Mouse (Mus musculus) neural tube, embryonic 11.5 days (tissue): Measurements from ENCODE around the gene 4930518I15Rik. TPM values are rescaled to one million over a fixed set of nuclear protein-coding genes. Genes with fewer than 3 reads are reported as not detected.

Source experiments
- ATAC-seq: fragments of 200-750 bp; cut with Nextera tagmentation; 2 replicates; pipeline ENCODE4 v1.8.0; 2017; ENCODE audit warnings: moderate number of reproducible peaks, mild to moderate bottlenecking, moderate TSS enrichment, moderate library complexity; ENCODE audit not compliant: insufficient read depth, low FRiP score, low TSS enrichment
- DNase-seq: peaks from one replicate; pipeline ENCODE4 v3.0.0-alpha.2; 2015; ENCODE audit warnings: low spot score
- H3K27ac ChIP-seq: fragments of 300-500 bp; sonication (generic); 2 replicates; pipeline ENCODE4 v1.5.1; 2014; ENCODE audit warnings: low read depth, mild to moderate bottlenecking, low read length
- H3K27me3 ChIP-seq: fragments of 300-500 bp; sonication (generic); 2 replicates; pipeline ENCODE4 v1.6.1; 2014; ENCODE audit warnings: mild to moderate bottlenecking, low read length, mixed read lengths; ENCODE audit not compliant: control insufficient read depth, insufficient read depth
- H3K36me3 ChIP-seq: fragments of 300-500 bp; sonication (generic); 2 replicates; pipeline ENCODE4 v1.6.1; 2014; ENCODE audit warnings: mild to moderate bottlenecking, low read length, moderate library complexity, mixed read lengths; ENCODE audit not compliant: control insufficient read depth, insufficient read depth
- H3K4me1 ChIP-seq: fragments of 300-500 bp; sonication (generic); 2 replicates; pipeline ENCODE4 v1.6.1; 2014; ENCODE audit warnings: low read length, mixed read lengths; ENCODE audit not compliant: control insufficient read depth, insufficient read depth
- H3K4me2 ChIP-seq: fragments of 300-500 bp; sonication (generic); 2 replicates; pipeline ENCODE4 v1.6.1; 2014; ENCODE audit warnings: low read depth, mild to moderate bottlenecking, moderate library complexity
- H3K4me3 ChIP-seq: fragments of 300-500 bp; sonication (generic); 2 replicates; pipeline ENCODE4 v1.5.1; 2014; ENCODE audit warnings: low read depth, low read length
- H3K9ac ChIP-seq: fragments of 300-500 bp; sonication (generic); 2 replicates; pipeline ENCODE4 v1.6.1; 2014; ENCODE audit warnings: mild to moderate bottlenecking, low read length
- H3K9me3 ChIP-seq: fragments of 300-500 bp; sonication (generic); 2 replicates; pipeline ENCODE4 v1.6.1; 2016; ENCODE audit warnings: low read length; ENCODE audit not compliant: control insufficient read depth
- WGBS: fragments of 180-500 bp; shearing (Covaris S2); extraction: QIAGEN DNeasy Blood & Tissue Kit; methylation state at CpG from one replicate; pipeline ENCODE4 v1.1.7; 2014; 5-methylcytosine and 5-hydroxymethylcytosine counted together
- polyA plus RNA-seq: library from polyadenylated mRNA; unstranded; fragments of >200 nt; fragmentation: Nextera tagmentation; extraction: Ambion mirVana; gene quantifications from 2 replicates; pipeline ENCODE4 v1.2.1, GENCODE M21; 2014

4930518I15Rik gene
- polyA plus RNA-seq, 1 experiment from 2014 or later, result 5.6 TPM

DNA sequence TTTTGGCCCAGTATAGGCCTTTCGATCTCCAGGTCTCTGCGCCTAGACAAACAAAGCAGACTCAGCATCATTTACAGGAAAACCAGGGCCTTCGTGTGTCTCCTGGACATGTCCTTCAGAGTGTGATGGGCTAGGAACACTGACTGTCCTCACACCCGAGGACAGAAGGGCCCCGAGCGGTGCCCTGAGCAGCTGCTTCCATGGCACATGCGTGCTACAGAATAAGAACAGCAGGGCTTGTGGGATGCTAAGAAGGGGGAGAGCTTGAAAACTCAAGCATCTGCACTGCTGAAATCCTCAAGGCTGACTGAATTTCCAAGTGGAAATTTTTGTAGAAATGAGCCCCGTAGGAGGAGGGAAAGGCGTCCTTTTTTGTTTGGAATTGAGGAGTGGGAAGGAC is 39.3 kb upstream of the 4930518I15Rik start:
- Histone ChIP-seq H3K27ac (no peak overlapping the region), H3K9ac (no peak overlapping the region), H3K27me3 (no peaks in the 10 kb centered on the region), H3K9me3 (no peaks in the 10 kb centered on the region), H3K4me2 (no peak overlapping the region), H3K4me1 (no peaks in the 10 kb centered on the region; the same call in 1 of the 2 replicates), H3K36me3 (no peaks in the 10 kb centered on the region), H3K4me3 (no peak overlapping the region)
- ATAC-seq (no peak), DNase-seq (no peak)
- 87% methylated on average over 9 of the region's 9 CpGs for WGBS

DNA sequence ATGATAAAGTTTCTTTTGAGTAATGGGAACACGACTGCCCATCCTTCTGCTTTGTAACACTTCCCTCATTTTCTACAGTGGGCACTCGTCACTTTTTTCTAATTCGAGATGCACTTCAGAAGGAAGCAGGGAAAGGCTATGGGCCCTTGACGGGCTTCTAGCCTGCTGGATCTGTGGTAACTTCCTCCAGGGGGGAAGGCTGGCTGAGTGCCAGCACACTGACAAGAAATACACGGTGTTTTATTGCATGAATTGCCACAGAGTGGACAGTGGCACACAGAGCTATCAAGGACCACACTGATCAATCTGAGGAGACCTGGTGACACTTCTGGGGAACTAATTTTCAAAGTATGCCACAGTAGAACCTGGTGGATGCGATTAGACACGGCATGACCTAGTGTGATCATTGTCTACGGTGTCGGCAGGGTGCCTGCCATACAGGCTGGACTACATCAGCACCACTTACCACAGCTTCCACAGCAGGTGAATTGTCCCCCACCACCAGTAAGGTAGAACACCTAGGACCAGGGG is 38.7 kb upstream of the 4930518I15Rik start:
- Histone ChIP-seq H3K4me2 (no peak overlapping the region), H3K27me3 (no peaks in the 10 kb centered on the region), H3K9me3 (no peaks in the 10 kb centered on the region), H3K36me3 (no peaks in the 10 kb centered on the region), H3K4me1 (no peaks in the 10 kb centered on the region; the same call in 1 of the 2 replicates), H3K9ac (no peak overlapping the region), H3K27ac (no peak overlapping the region), H3K4me3 (no peak overlapping the region)
- WGBS, result 82% methylated on average over 9 of the region's 9 CpGs
- ATAC-seq (no peak), DNase-seq (no peak)

DNA sequence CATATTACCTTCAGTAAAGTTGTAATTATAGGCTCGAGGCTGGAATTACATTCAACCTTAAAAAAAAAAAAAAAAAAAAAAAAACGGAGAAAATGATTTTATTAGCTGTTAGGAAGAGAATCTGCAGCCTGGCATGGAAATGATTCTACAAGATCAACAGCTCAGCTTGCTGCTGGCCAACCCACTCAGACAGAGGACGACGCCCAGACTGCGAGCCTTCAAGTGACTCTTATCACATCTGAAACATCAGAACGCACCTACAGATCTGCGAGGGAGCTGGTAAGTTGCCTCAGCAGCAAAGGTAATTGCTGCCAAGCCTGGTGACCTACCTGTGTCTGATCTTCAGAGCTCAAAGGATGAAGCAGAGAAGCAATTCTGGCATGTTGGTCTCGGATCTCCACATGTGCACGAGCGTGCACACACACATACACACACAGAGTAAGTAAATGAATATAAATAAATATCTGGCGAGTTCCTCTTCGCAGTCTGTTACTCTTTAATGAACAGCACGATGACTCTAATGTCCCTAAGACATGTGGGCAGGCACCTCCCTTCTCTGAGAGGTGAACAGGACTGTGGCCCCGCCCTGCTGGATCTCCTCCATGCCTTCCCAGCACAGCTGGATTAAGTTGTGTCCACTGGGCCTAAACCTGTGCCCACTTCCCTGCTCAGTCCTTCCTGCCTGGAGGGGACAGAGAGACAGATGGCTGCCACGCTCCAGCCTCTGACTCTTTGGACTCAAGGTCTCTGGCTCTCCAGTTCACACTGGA is 36.9 kb upstream of the 4930518I15Rik start:
- DNase-seq (no peak), ATAC-seq (no peak)
- 86% methylated on average over 15 of the region's 15 CpGs for WGBS

DNA sequence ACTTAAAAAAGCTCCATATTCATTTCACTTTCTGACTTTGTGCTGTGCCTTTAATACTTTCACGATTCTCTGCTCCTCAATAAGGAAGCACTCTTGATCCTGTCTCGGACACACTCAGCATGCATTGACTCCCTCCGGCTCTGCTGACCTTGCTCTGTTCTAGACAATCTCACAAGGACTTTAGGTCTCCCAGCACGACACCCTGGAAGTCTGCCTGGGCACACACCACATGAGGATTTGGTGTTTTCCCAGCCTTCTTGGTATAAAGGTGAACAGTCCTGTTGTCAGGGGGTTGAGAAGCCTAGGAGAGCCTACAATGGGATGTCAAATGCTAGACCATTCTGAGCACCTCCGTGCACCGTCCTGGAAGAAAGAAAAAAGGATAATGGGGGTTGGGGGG is 35.1 kb upstream of the 4930518I15Rik start:
- Histone ChIP-seq H3K4me1 (no peaks in the 10 kb centered on the region; the same call in 1 of the 2 replicates), H3K36me3 (no peaks in the 10 kb centered on the region), H3K27me3 (no peaks in the 10 kb centered on the region), H3K27ac (no peak overlapping the region), H3K4me3 (no peak overlapping the region), H3K9me3 (no peaks in the 10 kb centered on the region), H3K4me2 (no peak overlapping the region), H3K9ac (no peak overlapping the region)
- no peak for DNase-seq
- WGBS, result 83% methylated on average over 6 of the region's 6 CpGs
- no peak for ATAC-seq

More for the DNA sequence above, 36.9 kb upstream of the 4930518I15Rik start:
- H3K9ac ChIP-seq, result no peak overlapping the region
- H3K27ac ChIP-seq, result no peak overlapping the region
- no peaks in the 10 kb centered on the region for H3K36me3 ChIP-seq
- no peaks in the 10 kb centered on the region for H3K9me3 ChIP-seq
- no peak overlapping the region for H3K4me2 ChIP-seq
- H3K4me1 ChIP-seq, result no peaks in the 10 kb centered on the region; the same call in 1 of the 2 replicates
- H3K4me3 ChIP-seq, result no peak overlapping the region
- H3K27me3 ChIP-seq, result no peaks in the 10 kb centered on the region

DNA sequence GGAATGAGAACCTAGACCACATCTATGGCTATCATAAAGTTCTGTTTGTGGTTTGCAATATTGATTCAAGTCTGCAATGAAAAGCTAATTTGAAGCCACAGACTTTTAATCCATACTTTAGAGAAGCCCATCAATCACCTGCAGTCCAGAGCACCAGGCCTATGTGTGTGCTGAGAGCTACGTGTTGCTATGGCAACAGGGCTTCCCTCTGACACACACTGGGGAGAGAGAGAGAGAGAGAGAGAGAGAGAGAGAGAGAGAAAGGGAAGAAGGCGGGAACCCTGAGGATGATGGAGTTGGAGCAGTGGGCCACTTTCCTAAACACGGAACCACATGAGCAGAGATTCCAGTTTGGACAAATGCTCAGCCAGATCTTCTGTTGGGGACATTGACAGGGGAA is 34.5 kb upstream of the 4930518I15Rik start:
- no peak overlapping the region for H3K4me3 ChIP-seq
- ATAC-seq (no peak), DNase-seq (no peak)
- no peaks in the 10 kb centered on the region; the same call in 1 of the 2 replicates for H3K4me1 ChIP-seq
- no peak overlapping the region for H3K27ac ChIP-seq
- H3K36me3 ChIP-seq, result no peaks in the 10 kb centered on the region
- H3K4me2 ChIP-seq, result no peak overlapping the region
- WGBS, result 42% methylated on average over 3 of the region's 3 CpGs
- no peaks in the 10 kb centered on the region for H3K27me3 ChIP-seq
- H3K9me3 ChIP-seq, result no peaks in the 10 kb centered on the region
- H3K9ac ChIP-seq, result no peak overlapping the region

DNA sequence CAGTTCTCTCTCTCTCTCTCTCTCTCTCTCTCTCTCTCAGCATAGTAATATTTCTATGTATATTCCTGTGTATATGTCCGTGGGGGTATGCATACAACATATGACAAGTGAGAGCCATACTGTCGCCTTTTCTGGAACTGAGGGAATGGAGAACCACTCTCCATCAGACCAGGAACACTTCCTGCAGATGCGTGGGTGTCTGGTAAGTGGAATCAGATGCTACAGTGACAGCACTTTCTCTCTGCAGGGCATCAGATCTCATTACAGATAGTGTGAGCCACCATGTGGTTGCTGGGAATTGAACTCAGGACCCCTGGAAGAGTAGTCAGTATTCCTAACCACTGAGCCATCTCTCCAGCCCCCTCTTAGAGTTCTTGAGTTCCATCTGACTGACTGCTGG is 30.7 kb upstream of the 4930518I15Rik start:
- 70% methylated on average over 3 of the region's 3 CpGs for WGBS
- Histone ChIP-seq H3K9me3 (no peaks in the 10 kb centered on the region), H3K4me3 (no peak overlapping the region), H3K27me3 (no peaks in the 10 kb centered on the region), H3K4me1 (no peaks in the 10 kb centered on the region; the same call in 1 of the 2 replicates), H3K27ac (no peak overlapping the region), H3K36me3 (no peaks in the 10 kb centered on the region), H3K4me2 (no peak overlapping the region), H3K9ac (no peak overlapping the region)
- ATAC-seq (no peak), DNase-seq (no peak)

DNA sequence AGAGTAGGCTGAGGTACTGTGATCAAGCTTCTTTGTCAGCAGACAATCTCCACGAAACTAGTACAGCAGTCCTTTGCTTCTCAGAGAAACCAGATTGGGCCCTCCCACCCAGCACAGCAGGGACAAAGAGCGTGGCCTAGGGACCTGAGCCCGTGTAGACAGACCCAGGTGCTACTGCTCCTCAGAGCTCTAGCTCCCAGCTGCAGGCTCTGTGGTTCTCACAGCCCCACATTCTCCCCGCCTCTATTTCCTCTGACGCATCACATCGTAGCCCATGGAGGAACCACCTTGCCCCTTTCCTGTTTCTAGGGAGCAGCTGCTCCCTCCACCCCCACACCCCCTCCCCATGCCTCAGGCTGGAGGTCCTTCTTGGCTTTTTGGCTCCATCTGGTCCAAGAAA is 29.3 kb upstream of the 4930518I15Rik start, which contains the start of gene Sla2:
Sla2 (minus strand) TSS at position 176 of the 400 bp plus-strand sequence.
- WGBS, result 67% methylated on average over 6 of the region's 6 CpGs
- DNase-seq (no peak), ATAC-seq (no peak)

DNA sequence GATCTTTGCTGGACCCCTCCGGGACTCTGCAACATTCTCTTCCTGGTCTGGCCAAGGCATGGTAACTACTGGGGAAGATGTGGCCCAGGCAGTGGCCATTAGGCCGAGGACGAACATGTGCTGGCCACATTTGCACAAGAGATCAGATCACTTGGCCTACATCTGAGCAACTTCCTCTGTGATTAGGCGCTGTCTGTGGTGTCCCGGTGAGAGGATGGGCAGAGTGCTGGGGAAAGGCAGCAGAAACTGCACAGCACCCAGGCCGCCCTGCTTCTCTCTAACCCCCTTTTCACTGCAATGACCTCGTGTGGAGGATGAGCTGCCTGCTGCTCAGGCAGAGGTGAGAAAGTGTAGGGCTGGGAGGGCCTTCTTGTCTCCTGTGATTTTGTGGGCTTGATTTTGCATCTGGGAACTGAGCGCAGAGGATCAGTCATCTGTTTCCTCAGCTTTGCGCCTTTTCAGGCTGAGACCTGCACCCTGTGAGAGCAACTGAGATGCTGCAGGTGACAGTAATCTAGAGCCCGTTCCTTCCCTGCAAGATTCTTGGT is 28.4 kb upstream of the 4930518I15Rik start:
- Histone ChIP-seq H3K4me2 (no peak overlapping the region), H3K4me3 (no peak overlapping the region), H3K4me1 (no peaks in the 10 kb centered on the region), H3K27me3 (no peaks in the 10 kb centered on the region), H3K9ac (no peak overlapping the region), H3K36me3 (no peaks in the 10 kb centered on the region), H3K27ac (no peak overlapping the region), H3K9me3 (no peaks in the 10 kb centered on the region)
- ATAC-seq, result no peak
- 73% methylated on average over 10 of the region's 10 CpGs for WGBS
- DNase-seq, result no peak

More for the DNA sequence above, 29.3 kb upstream of the 4930518I15Rik start, which contains the start of gene Sla2:
- Histone ChIP-seq H3K36me3 (no peaks in the 10 kb centered on the region), H3K9ac (no peak within 1 kb of the TSS), H3K4me3 (no peak within 1 kb of the TSS), H3K9me3 (no peaks in the 10 kb centered on the region), H3K4me1 (no peaks in the 10 kb centered on the region; the same call in 1 of the 2 replicates), H3K4me2 (no peak within 1 kb of the TSS), H3K27ac (no peak within 1 kb of the TSS), H3K27me3 (no peaks in the 10 kb centered on the region)
